Mouse (Mus musculus): ENCODE results near the gene Zp3.

Zp3 gene

GRCm38 (mm10) chr5:135958367-135958766 lies 21.5 kb upstream of the Zp3 start:
- in situ Hi-C loops (cut with MboI; ENCODE audit: low pct_unique_long_range_greater_than_20kb in 1 of 2, low sequenced_read_pairs in 2 of 2, unreplicated experiment in 1 of 2) = no loop called here

GRCm38 (mm10) chr5:135959911-135960310 lies 20.0 kb upstream of the Zp3 start:
- in situ Hi-C loops (cut with MboI; ENCODE audit: low pct_unique_long_range_greater_than_20kb in 1 of 2, low sequenced_read_pairs in 2 of 2, unreplicated experiment in 1 of 2) = no loop called here

- in situ Hi-C loops (cut with MboI; ENCODE audit: low pct_unique_long_range_greater_than_20kb in 1 of 2, low sequenced_read_pairs in 2 of 2, unreplicated experiment in 1 of 2) = no loop called here
Measured at GRCm38 (mm10) chr5:135960909-135961635, 18.8 kb upstream of the Zp3 start.

GRCm38 (mm10) chr5:135962125-135962491 lies 17.8 kb upstream of the Zp3 start:
- in situ Hi-C loops (cut with MboI; ENCODE audit: low pct_unique_long_range_greater_than_20kb in 1 of 2, low sequenced_read_pairs in 2 of 2, unreplicated experiment in 1 of 2) = no loop called here

GRCm38 (mm10) chr5:135962492-135963279 lies 17.2 kb upstream of the Zp3 start:
- in situ Hi-C loops (cut with MboI; ENCODE audit: low pct_unique_long_range_greater_than_20kb in 1 of 2, low sequenced_read_pairs in 2 of 2, unreplicated experiment in 1 of 2) = no loop called here

GRCm38 (mm10) chr5:135963280-135963627 lies 16.6 kb upstream of the Zp3 start:
- in situ Hi-C loops (cut with MboI; ENCODE audit: low pct_unique_long_range_greater_than_20kb in 1 of 2, low sequenced_read_pairs in 2 of 2, unreplicated experiment in 1 of 2) = no loop called here

GRCm38 (mm10) chr5:135965501-135965930 lies 14.4 kb upstream of the Zp3 start:
- in situ Hi-C loops (cut with MboI; ENCODE audit: low pct_unique_long_range_greater_than_20kb in 1 of 2, low sequenced_read_pairs in 2 of 2, unreplicated experiment in 1 of 2) = no loop called here

- in situ Hi-C loops (cut with MboI; ENCODE audit: low pct_unique_long_range_greater_than_20kb in 1 of 2, low sequenced_read_pairs in 2 of 2, unreplicated experiment in 1 of 2) = no loop called here
Measured at GRCm38 (mm10) chr5:135966866-135967265, 13.0 kb upstream of the Zp3 start.

- in situ Hi-C loops (cut with MboI; ENCODE audit: low pct_unique_long_range_greater_than_20kb in 1 of 2, low sequenced_read_pairs in 2 of 2, unreplicated experiment in 1 of 2) = no loop called here
Measured at GRCm38 (mm10) chr5:135968781-135969180, 11.1 kb upstream of the Zp3 start.

- in situ Hi-C loops (cut with MboI; ENCODE audit: low pct_unique_long_range_greater_than_20kb in 1 of 2, low sequenced_read_pairs in 2 of 2, unreplicated experiment in 1 of 2) = loop anchor here in 1 of 2 experiments (5.0 kb wide), 2 partner anchors 33 to 87 kb away; no protein-coding TSS in a partner anchor
Measured at GRCm38 (mm10) chr5:135970247-135970646, 9.7 kb upstream of the Zp3 start.

- in situ Hi-C loops (cut with MboI; ENCODE audit: low pct_unique_long_range_greater_than_20kb in 1 of 2, low sequenced_read_pairs in 2 of 2, unreplicated experiment in 1 of 2) = loop anchor here in 1 of 2 experiments (5.0 kb wide), 2 partner anchors 35 to 85 kb away; no protein-coding TSS in a partner anchor
Measured at GRCm38 (mm10) chr5:135971876-135972275, 8.0 kb upstream of the Zp3 start.

GRCm38 (mm10) chr5:135974365-135974764 lies 5.5 kb upstream of the Zp3 start, which contains the start of gene Ssc4d:
Gene Ssc4d, minus strand, starts transcription at chr5:135974531.
- in situ Hi-C loops (cut with MboI; ENCODE audit: low pct_unique_long_range_greater_than_20kb in 1 of 2, low sequenced_read_pairs in 2 of 2, unreplicated experiment in 1 of 2) = loop anchor here in 1 of 2 experiments (5.0 kb wide), 2 partner anchors 37 to 83 kb away; no protein-coding TSS in a partner anchor

- in situ Hi-C loops (cut with MboI; ENCODE audit: low pct_unique_long_range_greater_than_20kb in 1 of 2, low sequenced_read_pairs in 2 of 2, unreplicated experiment in 1 of 2) = no loop called here
Measured at GRCm38 (mm10) chr5:135975893-135976668, 3.8 kb upstream of the Zp3 start.

- in situ Hi-C loops (cut with MboI; ENCODE audit: low pct_unique_long_range_greater_than_20kb in 1 of 2, low sequenced_read_pairs in 2 of 2, unreplicated experiment in 1 of 2) = no loop called here
Measured at GRCm38 (mm10) chr5:135979381-135979780, 518 bp upstream of the Zp3 start.

- in situ Hi-C loops (cut with MboI; ENCODE audit: low pct_unique_long_range_greater_than_20kb in 1 of 2, low sequenced_read_pairs in 2 of 2, unreplicated experiment in 1 of 2) = loop anchor here in 1 of 2 experiments (5.0 kb wide), 1 partner anchor 55 kb away; the partner anchor contains the start of gene Upk3b
Measured at GRCm38 (mm10) chr5:135982398-135982797, 2.5 kb downstream of the Zp3 start.

- in situ Hi-C loops (cut with MboI; ENCODE audit: low pct_unique_long_range_greater_than_20kb in 1 of 2, low sequenced_read_pairs in 2 of 2, unreplicated experiment in 1 of 2) = loop anchor here in 1 of 2 experiments (5.0 kb wide), 1 partner anchor 53 kb away; the partner anchor contains the start of gene Upk3b
Measured at GRCm38 (mm10) chr5:135984546-135985044, 4.7 kb downstream of the Zp3 start.

GRCm38 (mm10) chr5:135987248-135987647 lies 7.3 kb downstream of the Zp3 start:
- in situ Hi-C loops (cut with MboI; ENCODE audit: low pct_unique_long_range_greater_than_20kb in 1 of 2, low sequenced_read_pairs in 2 of 2, unreplicated experiment in 1 of 2) = no loop called here

- in situ Hi-C loops (cut with MboI; ENCODE audit: low pct_unique_long_range_greater_than_20kb in 1 of 2, low sequenced_read_pairs in 2 of 2, unreplicated experiment in 1 of 2) = no loop called here
Measured at GRCm38 (mm10) chr5:135990601-135991000, 10.7 kb downstream of the Zp3 start.
